8 mouse cellular contexts compared by ENCODE assay signal in genomic region chr7:29296998-29297397, GRCm38 (mm10). TPM values are rescaled to one million over a fixed set of nuclear protein-coding genes. Genes with fewer than 3 reads are reported as not detected.
DNase-seq lines count a peak whose midpoint lies in the region; ATAC-seq and TF ChIP-seq lines count a peak whose summit lies in the region.

No protein-coding gene starts in this region.

- H3K9ac ChIP-seq in forebrain, embryonic 12.5 days = no peak overlapping the region
- H3K9ac ChIP-seq in liver, embryonic 14.5 days (replicated peaks) = no peak overlapping the region

- 12% methylated on average over 10 of the region's 10 CpGs for WGBS in forebrain, embryonic 12.5 days
- WGBS in liver, embryonic 14.5 days (ENCODE audit: insufficient replicate concordance) = 14% methylated on average over 10 of the region's 10 CpGs

- H3K27ac ChIP-seq in forebrain, embryonic 12.5 days = no peak overlapping the region
- H3K27ac ChIP-seq in liver, embryonic 14.5 days = no peak overlapping the region

- H3K4me2 ChIP-seq in forebrain, embryonic 12.5 days = no peak overlapping the region
- H3K4me2 ChIP-seq in liver, embryonic 14.5 days (ENCODE audit: low read depth) = no peak overlapping the region

- no peaks in the 10 kb centered on the region for H3K36me3 ChIP-seq in forebrain, embryonic 12.5 days (replicated peaks)
- H3K36me3 ChIP-seq in liver, embryonic 14.5 days (replicated peaks; ENCODE audit: control insufficient read depth, insufficient read depth, low read depth) = no peaks in the 10 kb centered on the region

- peaks cover 25% of the 10 kb centered on the region for H3K4me1 ChIP-seq in forebrain, embryonic 12.5 days
- H3K4me1 ChIP-seq in liver, embryonic 14.5 days (replicated peaks; ENCODE audit: control insufficient read depth in 2 of 2, insufficient read depth in 2 of 2, low read length in 1 of 2) = peaks cover 0 to 7% of the 10 kb centered on the region in 2 experiments; a peak in 1 of 4 replicates

- TF ChIP-seq EP300 in liver, embryonic 14.5 days (IDR thresholded peaks at IDR 0.05; ENCODE audit: low read depth) = no peak

- no peaks in the 10 kb centered on the region for H3K9me3 ChIP-seq in forebrain, embryonic 12.5 days
- no peaks in the 10 kb centered on the region for H3K9me3 ChIP-seq in liver, embryonic 14.5 days (ENCODE audit: control insufficient read depth, low read length)

- ATAC-seq in forebrain, embryonic 12.5 days (ENCODE audit: low FRiP score) = peak; percentile 34
- no peak for ATAC-seq in liver, embryonic 14.5 days (ENCODE audit: insufficient read depth)

- H3K27me3 ChIP-seq in forebrain, embryonic 12.5 days = 0 out of 2 replicates have a peak, but pooled peaks cover 4% of the 10 kb centered on the region
- no peaks in the 10 kb centered on the region; the same call in 1 of the 2 replicates for H3K27me3 ChIP-seq in liver, embryonic 14.5 days (ENCODE audit: control insufficient read depth, insufficient read depth, low read length)

- DNase-seq in right cerebral cortex, adult 18-20 months = peak; percentile 66
- no peak for DNase-seq in right cerebral cortex, postnatal 14 days
- DNase-seq in adrenal gland, postnatal 14 days = peak; percentile 77
- DNase-seq in hindlimb bud, embryonic 11.5 days (ENCODE audit: extremely low spot score, low read depth, low spot score) = peak; percentile 64
- peak in 1 of 3 experiments; percentile 49 for DNase-seq in liver, embryonic 14.5 days (ENCODE audit: low read depth in 3 of 3, low spot score in 3 of 3)
- DNase-seq in retina, postnatal 1 day = peak; percentile 92
- no peak for DNase-seq in urinary bladder, adult 18-20 months (ENCODE audit: low spot score in 2 of 2)

- no peak overlapping the region for H3K4me3 ChIP-seq in forebrain, embryonic 12.5 days (replicated peaks)
- no peak overlapping the region for H3K4me3 ChIP-seq in liver, embryonic 14.5 days (ENCODE audit: insufficient read depth in 1 of 2, low read depth in 2 of 2, low read length in 2 of 2)

- TF ChIP-seq CTCF in liver, embryonic 14.5 days (IDR thresholded peaks at IDR 0.05; ENCODE audit: low read depth) = peak; percentile 88

RNA-seq across cellular contexts. Expression of gene Dpf1, which starts 6.8 kb away (rescaled TPM):
- 1.8 and 2.4 TPM in 2 replicates for total RNA-seq in adrenal gland, postnatal 14 days (2021)
- 118 and 147 TPM in 2 replicates for polyA plus RNA-seq in forebrain, embryonic 12.5 days (2016; fragmentation: Nextera tagmentation; extraction: Ambion mirVana)
- polyA plus RNA-seq in liver, embryonic 14.5 days (2012; rRNA removed) = 0.81 TPM in 2 replicates
- polyA plus RNA-seq in liver, embryonic 14.5 days (2014; fragmentation: Nextera tagmentation; extraction: Ambion mirVana) = 1.0 and 2.1 TPM in 2 replicates

RNA-seq across cellular contexts. Expression of gene Ppp1r14a, which starts 7.9 kb away (rescaled TPM):
- 10.9 and 12.4 TPM in 2 replicates for total RNA-seq in adrenal gland, postnatal 14 days (2021)
- polyA plus RNA-seq in forebrain, embryonic 12.5 days (2016; fragmentation: Nextera tagmentation; extraction: Ambion mirVana) = 14.8 and 16.5 TPM in 2 replicates
- 1.5 and 2.5 TPM in 2 replicates for polyA plus RNA-seq in liver, embryonic 14.5 days (2012; rRNA removed)
- polyA plus RNA-seq in liver, embryonic 14.5 days (2014; fragmentation: Nextera tagmentation; extraction: Ambion mirVana) = 2.3 TPM in 2 replicates

RNA-seq across cellular contexts. Expression of gene Spint2, which starts 15.3 kb away (rescaled TPM):
- total RNA-seq in adrenal gland, postnatal 14 days (2021) = 29.0 and 31.5 TPM in 2 replicates
- polyA plus RNA-seq in forebrain, embryonic 12.5 days (2016; fragmentation: Nextera tagmentation; extraction: Ambion mirVana) = 42.2 and 45.0 TPM in 2 replicates
- 14.6 and 15.6 TPM in 2 replicates for polyA plus RNA-seq in liver, embryonic 14.5 days (2012; rRNA removed)
- polyA plus RNA-seq in liver, embryonic 14.5 days (2014; fragmentation: Nextera tagmentation; extraction: Ambion mirVana) = 22.3 and 23.6 TPM in 2 replicates

RNA-seq across cellular contexts. Expression of gene 2200002D01Rik, which starts 48.7 kb away (rescaled TPM):
- total RNA-seq in adrenal gland, postnatal 14 days (2021) = 2.4 and 2.7 TPM in 2 replicates
- 0.76 and 1.4 TPM in 2 replicates for polyA plus RNA-seq in forebrain, embryonic 12.5 days (2016; fragmentation: Nextera tagmentation; extraction: Ambion mirVana)
- 0.39 and 1.3 TPM in 2 replicates for polyA plus RNA-seq in liver, embryonic 14.5 days (2012; rRNA removed)
- 2.6 and 4.8 TPM in 2 replicates for polyA plus RNA-seq in liver, embryonic 14.5 days (2014; fragmentation: Nextera tagmentation; extraction: Ambion mirVana)

RNA-seq across cellular contexts. Expression of gene Yif1b, which starts 58.9 kb away (rescaled TPM):
- total RNA-seq in adrenal gland, postnatal 14 days (2021) = 77.1 and 81.0 TPM in 2 replicates
- 70.3 and 73.8 TPM in 2 replicates for polyA plus RNA-seq in forebrain, embryonic 12.5 days (2016; fragmentation: Nextera tagmentation; extraction: Ambion mirVana)
- polyA plus RNA-seq in liver, embryonic 14.5 days (2012; rRNA removed) = 24.4 and 29.4 TPM in 2 replicates
- polyA plus RNA-seq in liver, embryonic 14.5 days (2014; fragmentation: Nextera tagmentation; extraction: Ambion mirVana) = 41.6 and 44.5 TPM in 2 replicates

Comparison
In these comparisons a context has a peak if more than half of its experiments do, and no peak if none do; other contexts are left out.
1. DNase-seq: peak in right cerebral cortex, adult 18-20 months (single experiment), adrenal gland, postnatal 14 days (single experiment), hindlimb bud, embryonic 11.5 days (single experiment) and retina, postnatal 1 day (single experiment); none in right cerebral cortex, postnatal 14 days (single experiment) and urinary bladder, adult 18-20 months (0 of 2).
2. RNA of gene Dpf1, which starts 6.8 kb away (polyA plus RNA-seq): 118 to 147 TPM in forebrain, embryonic 12.5 days; 0.81 to 2.1 TPM in liver, embryonic 14.5 days; every median in the first group is over 10 times any median in the second.